Mouse (Mus musculus) kidney, postnatal 4 days (tissue): Measurements from ENCODE around the gene Meis2.

Source experiments
- DNase-seq, 2 experiments: peaks; one replicate each; pipeline ENCODE4 v3.0.0; 2021; ENCODE audit warnings: mixed read lengths in 2 of 2

Gene Meis2

GRCm38 (mm10) chr2:116067711-116068110 lies 2.1 kb upstream of the Meis2 start:
- peak; percentile 60 to 70 for DNase-seq

GRCm38 (mm10) chr2:116067065-116067497 lies 1.4 kb upstream of the Meis2 start:
- DNase-seq: peak; percentile 92 to 95

- DNase-seq: peak; percentile 70 to 81
Measured at GRCm38 (mm10) chr2:116066057-116066941, 660 bp upstream of the Meis2 start.

- peak; percentile 71 to 75 for DNase-seq
Measured at GRCm38 (mm10) chr2:116065057-116065456, 582 bp downstream of the Meis2 start.

- peak in 1 of 2 experiments; percentile 38 for DNase-seq
Measured at GRCm38 (mm10) chr2:116064521-116064920, 1.1 kb downstream of the Meis2 start.

- peak; percentile 59 to 75 for DNase-seq
Measured at GRCm38 (mm10) chr2:116063819-116064293, 1.8 kb downstream of the Meis2 start.

- DNase-seq: peak in 1 of 2 experiments; percentile 41
Measured at GRCm38 (mm10) chr2:116062761-116063441, 2.7 kb downstream of the Meis2 start.

- peak; percentile 51 to 66 for DNase-seq
Measured at GRCm38 (mm10) chr2:116062251-116062651, 3.4 kb downstream of the Meis2 start.

- DNase-seq: peak; percentile 66 to 74
Measured at GRCm38 (mm10) chr2:116061401-116062021, 4.1 kb downstream of the Meis2 start.

GRCm38 (mm10) chr2:116060701-116061400 lies 4.8 kb downstream of the Meis2 start:
- peak in 1 of 2 experiments; percentile 48 for DNase-seq

- peak; percentile 62 to 72 for DNase-seq
Measured at GRCm38 (mm10) chr2:116060210-116060609, 5.4 kb downstream of the Meis2 start.

- DNase-seq: no peak
Measured at GRCm38 (mm10) chr2:116059661-116060060, 6.0 kb downstream of the Meis2 start.

- no peak for DNase-seq
Measured at GRCm38 (mm10) chr2:116059066-116059465, 6.6 kb downstream of the Meis2 start.

- no peak for DNase-seq
Measured at GRCm38 (mm10) chr2:116058511-116058910, 7.1 kb downstream of the Meis2 start.

GRCm38 (mm10) chr2:116056826-116057225 lies 8.8 kb downstream of the Meis2 start:
- DNase-seq: no peak

- no peak for DNase-seq
Measured at GRCm38 (mm10) chr2:116055686-116056620, 9.7 kb downstream of the Meis2 start.

- no peak for DNase-seq
Measured at GRCm38 (mm10) chr2:116053931-116054330, 11.7 kb downstream of the Meis2 start.

GRCm38 (mm10) chr2:116052688-116053421 lies 12.8 kb downstream of the Meis2 start:
- no peak for DNase-seq

- no peak for DNase-seq
Measured at GRCm38 (mm10) chr2:116051906-116052614, 13.6 kb downstream of the Meis2 start.

GRCm38 (mm10) chr2:116049710-116050109 lies 15.9 kb downstream of the Meis2 start:
- no peak for DNase-seq
